Mouse (Mus musculus) liver, postnatal 0 days (tissue): ENCODE results near the gene Arnt. TPM values are rescaled to one million over a fixed set of nuclear protein-coding genes. Genes with fewer than 3 reads are reported as not detected.

Experiments
- ATAC-seq: fragments of 200-750 bp; cut with Nextera tagmentation; 2 replicates; pipeline ENCODE4 v1.8.0; 2017; ENCODE audit warnings: mild to moderate bottlenecking, moderate library complexity
- DNase-seq: peaks from one replicate; pipeline ENCODE4 v3.0.0-alpha.2; 2016
- H3K27ac ChIP-seq: fragments of 300-500 bp; sonication (generic); 2 replicates; pipeline ENCODE4 v1.5.1; 2014; ENCODE audit warnings: antibody characterized with exemption, moderate library complexity, mild to moderate bottlenecking, low read depth
- H3K27me3 ChIP-seq: fragments of 300-500 bp; sonication (generic); 2 replicates; pipeline ENCODE4 v1.6.1; 2014; ENCODE audit warnings: low read length, control low read depth, mixed read lengths; ENCODE audit not compliant: insufficient read depth
- H3K36me3 ChIP-seq: fragments of 300-500 bp; sonication (generic); replicated peaks from 2 replicates; pipeline ENCODE4 v1.6.1; 2014; ENCODE audit warnings: mild to moderate bottlenecking, control low read depth, low read length, moderate library complexity, mixed read lengths; ENCODE audit not compliant: insufficient read depth
- H3K4me1 ChIP-seq: fragments of 300-500 bp; sonication (generic); 2 replicates; pipeline ENCODE4 v1.6.1; 2014; ENCODE audit warnings: antibody characterized with exemption, mild to moderate bottlenecking, control low read depth; ENCODE audit not compliant: insufficient read depth
- H3K4me2 ChIP-seq: fragments of 300-500 bp; sonication (generic); 2 replicates; pipeline ENCODE4 v1.6.1; 2014; ENCODE audit warnings: low read depth, mild to moderate bottlenecking, low read length, moderate library complexity, mixed read lengths
- H3K4me3 ChIP-seq: fragments of 300-500 bp; sonication (generic); 2 replicates; pipeline ENCODE4 v1.5.1; 2014; ENCODE audit warnings: low read depth, low read length
- H3K9ac ChIP-seq: fragments of 300-500 bp; sonication (generic); replicated peaks from 2 replicates; pipeline ENCODE4 v1.6.1; 2014; ENCODE audit warnings: mild to moderate bottlenecking, moderate library complexity
- H3K9me3 ChIP-seq: fragments of 300-500 bp; sonication (generic); 2 replicates; pipeline ENCODE4 v1.6.1; 2016; ENCODE audit warnings: mild to moderate bottlenecking, control low read depth, low read length, mixed read lengths
- CTCF ChIP-seq: sonication (generic); IDR thresholded peaks from 2 replicates; pipeline ENCODE4 v1.5.1; 2016; ENCODE audit warnings: antibody characterized with exemption, low read depth
- EP300 ChIP-seq: IDR thresholded peaks from 2 replicates; pipeline ENCODE4 v1.6.1; 2016; ENCODE audit warnings: antibody characterized with exemption, low read depth, mild to moderate bottlenecking
- WGBS: fragments of 180-500 bp; shearing (Covaris S2); extraction: QIAGEN DNeasy Blood & Tissue Kit; methylation state at CpG from one replicate; pipeline ENCODE4 v1.1.7; 2014; ENCODE audit not compliant: insufficient replicate concordance; 5-methylcytosine and 5-hydroxymethylcytosine counted together
- polyA plus RNA-seq: library from polyadenylated mRNA; unstranded; fragments of >200 nt; fragmentation: Nextera tagmentation; extraction: Ambion mirVana; gene quantifications from 2 replicates; pipeline ENCODE4 v1.2.1, GENCODE M21; 2015

Gene Arnt
- polyA plus RNA-seq, 1 experiment from 2014 or later = 9.4 TPM

DNA sequence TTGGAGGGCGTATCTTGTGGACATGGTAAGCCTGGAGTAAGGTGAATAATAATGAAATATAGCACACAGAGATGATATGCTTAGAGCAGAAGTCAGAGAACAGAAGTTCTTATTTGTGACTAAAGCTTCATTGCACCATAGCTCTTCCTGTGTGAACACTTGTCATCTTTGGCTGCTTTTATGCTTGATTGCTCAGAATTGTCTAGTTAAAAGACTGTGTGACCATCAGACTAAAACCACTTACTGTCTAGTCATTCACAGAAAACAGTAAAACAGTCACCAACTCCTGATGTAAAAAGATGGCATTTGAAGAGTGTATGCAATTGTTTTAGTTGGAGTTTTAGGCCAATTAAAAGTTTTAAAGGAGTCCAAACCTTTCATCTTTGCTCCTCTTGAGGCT, 44.8 kb downstream of the Arnt start:
- WGBS = 89% methylated on average over 1 of the region's 1 CpGs

DNA sequence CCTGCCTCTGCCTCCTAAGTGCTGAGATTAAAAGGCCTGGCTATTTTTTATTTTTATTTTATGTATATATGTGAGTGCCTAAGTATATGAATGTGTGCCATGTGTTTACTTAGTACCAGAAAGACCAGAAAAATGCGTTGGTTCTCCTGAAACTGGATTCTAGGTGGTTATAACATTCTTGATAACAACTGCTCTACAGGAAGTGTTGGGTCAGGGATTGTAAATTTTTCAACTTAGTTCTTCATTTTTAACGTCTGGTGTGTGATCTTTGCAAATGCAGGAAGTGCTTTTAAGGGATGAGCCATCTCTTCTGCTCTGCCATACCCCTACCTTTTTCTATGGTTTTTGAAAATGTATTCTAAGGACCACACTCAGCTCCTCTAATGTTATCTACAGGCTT, 52.2 kb downstream of the Arnt start:
- 36% methylated on average over 2 of the region's 2 CpGs for WGBS
- no peak for TF ChIP-seq CTCF
- no peak for TF ChIP-seq EP300
- no peaks in the 10 kb centered on the region for H3K4me1 ChIP-seq
- DNase-seq (no peak), ATAC-seq (no peak)
- no peak overlapping the region for H3K4me3 ChIP-seq
- H3K36me3 ChIP-seq = peaks cover 63% of the 10 kb centered on the region
- no peak overlapping the region for H3K4me2 ChIP-seq
- H3K9me3 ChIP-seq = no peaks in the 10 kb centered on the region
- H3K27me3 ChIP-seq = no peaks in the 10 kb centered on the region
- no peak overlapping the region for H3K9ac ChIP-seq
- H3K27ac ChIP-seq = 0 out of 2 replicates have a peak overlapping the region, but pooled peaks have one; percentile 7

More for the DNA sequence above, 44.8 kb downstream of the Arnt start:
- Histone ChIP-seq H3K36me3 (peaks cover 70% of the 10 kb centered on the region), H3K4me3 (no peak overlapping the region), H3K4me2 (no peak overlapping the region), H3K9ac (no peak overlapping the region), H3K4me1 (no peaks in the 10 kb centered on the region), H3K27ac (no peak overlapping the region), H3K27me3 (no peaks in the 10 kb centered on the region), H3K9me3 (no peaks in the 10 kb centered on the region)
- ATAC-seq (no peak), DNase-seq (no peak)
- TF ChIP-seq EP300 (no peak), CTCF (no peak)

DNA sequence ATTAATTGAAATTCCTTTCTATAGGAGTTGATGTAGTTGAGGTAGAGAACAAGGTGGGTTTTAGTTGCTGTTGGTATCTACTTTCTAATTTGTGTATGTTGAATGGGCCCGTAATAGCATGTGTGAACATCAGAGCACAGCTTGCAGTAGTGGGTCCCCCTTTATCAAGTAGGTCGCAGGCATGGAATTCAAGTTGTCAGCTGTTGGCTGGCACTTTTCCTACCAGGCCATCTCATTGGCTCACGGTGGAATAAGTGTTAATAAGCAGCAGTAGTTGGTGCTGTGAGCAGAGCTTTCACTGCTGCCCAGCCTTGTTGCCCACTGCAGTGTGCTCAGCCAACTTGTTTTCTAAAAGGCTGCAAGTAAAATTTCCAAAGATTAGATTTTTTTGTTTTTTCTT, 54.5 kb downstream of the Arnt start:
- 79% methylated on average over 3 of the region's 3 CpGs for WGBS
- Histone ChIP-seq H3K4me2 (no peak overlapping the region), H3K27ac (no peak overlapping the region), H3K4me1 (no peaks in the 10 kb centered on the region), H3K9me3 (no peaks in the 10 kb centered on the region), H3K27me3 (no peaks in the 10 kb centered on the region), H3K36me3 (peaks cover 67% of the 10 kb centered on the region), H3K4me3 (no peak overlapping the region), H3K9ac (no peak overlapping the region)
- ATAC-seq (no peak), DNase-seq (no peak)
- TF ChIP-seq EP300 (no peak), CTCF (no peak)

DNA sequence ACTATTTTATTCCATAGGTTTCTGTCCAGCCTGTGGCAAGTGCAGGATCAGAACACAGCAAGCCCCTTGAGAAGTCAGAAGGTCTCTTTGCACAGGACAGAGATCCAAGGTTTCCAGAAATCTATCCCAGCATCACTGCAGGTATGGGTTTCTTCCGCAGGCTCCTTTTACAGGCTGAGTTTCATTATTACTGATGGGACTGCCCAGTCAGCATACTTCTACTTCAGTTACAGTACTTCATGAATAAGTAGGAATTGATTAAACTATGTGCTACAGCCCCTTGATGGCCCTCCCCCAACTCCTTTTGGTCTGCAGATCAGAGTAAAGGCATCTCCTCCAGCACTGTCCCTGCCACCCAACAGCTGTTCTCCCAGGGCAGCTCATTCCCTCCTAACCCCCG, 56.0 kb downstream of the Arnt start:
- no peak overlapping the region for H3K4me3 ChIP-seq
- WGBS = 92% methylated on average over 2 of the region's 2 CpGs
- TF ChIP-seq EP300 (no peak), CTCF (no peak)
- no peaks in the 10 kb centered on the region for H3K4me1 ChIP-seq
- DNase-seq (no peak), ATAC-seq (no peak)
- H3K27ac ChIP-seq = no peak overlapping the region
- H3K9ac ChIP-seq = no peak overlapping the region
- H3K36me3 ChIP-seq = peaks cover 76% of the 10 kb centered on the region
- H3K4me2 ChIP-seq = no peak overlapping the region
- no peaks in the 10 kb centered on the region for H3K9me3 ChIP-seq
- no peaks in the 10 kb centered on the region for H3K27me3 ChIP-seq

DNA sequence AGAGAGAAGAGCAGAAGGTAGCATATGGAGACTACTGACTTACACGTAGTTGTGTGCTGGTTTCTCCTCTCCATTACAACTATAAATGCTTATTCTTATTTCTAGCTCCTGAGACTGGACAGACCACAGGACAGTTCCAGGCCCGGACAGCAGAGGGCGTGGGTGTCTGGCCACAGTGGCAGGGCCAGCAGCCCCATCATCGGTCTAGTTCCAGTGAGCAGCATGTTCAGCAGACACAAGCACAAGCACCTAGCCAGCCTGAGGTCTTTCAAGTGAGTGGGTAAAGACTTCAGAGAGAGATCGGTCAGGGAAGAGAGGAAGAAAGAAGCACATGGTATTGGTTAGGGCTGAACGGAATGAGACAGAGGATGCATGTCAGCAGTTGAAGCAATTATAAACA, 60.2 kb downstream of the Arnt start:
- no peaks in the 10 kb centered on the region for H3K9me3 ChIP-seq
- DNase-seq = peak; percentile 79
- H3K27ac ChIP-seq = no peak overlapping the region
- H3K36me3 ChIP-seq = peaks cover 63% of the 10 kb centered on the region
- no peak overlapping the region for H3K4me3 ChIP-seq
- H3K27me3 ChIP-seq = no peaks in the 10 kb centered on the region
- 68% methylated on average over 6 of the region's 6 CpGs for WGBS
- H3K4me2 ChIP-seq = no peak overlapping the region
- ATAC-seq = peak; percentile 53
- 0 out of 2 replicates have a peak, but pooled peaks cover 4% of the 10 kb centered on the region for H3K4me1 ChIP-seq
- no peak overlapping the region for H3K9ac ChIP-seq
- peak; percentile 88 for TF ChIP-seq CTCF
- TF ChIP-seq EP300 = no peak

DNA sequence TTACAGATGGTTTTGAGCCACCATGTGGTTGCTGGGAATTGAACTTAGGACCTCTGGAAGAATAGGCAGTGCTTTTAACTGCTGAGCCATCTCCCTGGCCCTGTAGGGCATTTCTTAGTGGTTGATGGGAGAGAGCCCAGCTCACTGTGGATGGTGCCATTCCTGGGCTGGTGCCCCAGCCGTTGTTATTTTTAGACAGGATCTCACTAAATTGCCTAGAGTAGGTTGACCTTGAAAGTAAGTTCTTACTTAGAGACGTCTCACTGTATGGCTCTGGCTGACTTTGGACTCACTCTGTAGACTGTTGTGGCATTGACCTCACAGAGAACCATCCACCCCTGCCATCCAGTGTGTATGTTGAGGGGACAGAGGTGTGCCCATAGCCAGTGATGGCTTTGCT, 64.0 kb downstream of the Arnt start:
- 0 out of 2 replicates have a peak, but pooled peaks cover 4% of the 10 kb centered on the region for H3K4me1 ChIP-seq
- no peaks in the 10 kb centered on the region for H3K9me3 ChIP-seq
- DNase-seq (no peak), ATAC-seq (no peak)
- no peak for TF ChIP-seq CTCF
- TF ChIP-seq EP300 = no peak
- no peak overlapping the region for H3K9ac ChIP-seq
- no peak overlapping the region for H3K4me2 ChIP-seq
- no peak overlapping the region for H3K4me3 ChIP-seq
- H3K27ac ChIP-seq = no peak overlapping the region
- peaks cover 32% of the 10 kb centered on the region for H3K36me3 ChIP-seq
- WGBS = 77% methylated on average over 2 of the region's 2 CpGs
- no peaks in the 10 kb centered on the region for H3K27me3 ChIP-seq

DNA sequence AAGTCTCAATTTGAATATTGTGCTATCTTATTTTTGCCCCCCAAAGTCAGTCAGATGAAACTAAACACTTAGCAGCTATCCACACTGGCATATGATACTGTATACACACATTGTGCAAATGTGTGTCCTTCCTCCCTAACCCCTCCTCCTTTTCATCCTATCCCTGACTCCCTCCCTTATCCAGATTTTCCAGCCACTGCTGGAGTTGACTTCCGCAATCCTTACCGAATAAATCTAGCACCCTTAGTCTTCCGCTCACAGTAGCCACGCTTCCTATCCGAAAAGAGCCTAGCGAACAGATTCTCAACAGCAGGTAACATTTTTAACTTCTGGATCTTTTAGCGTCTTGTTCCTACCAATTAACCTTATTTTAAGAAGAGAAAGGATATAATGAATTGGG, 64.8 kb downstream of the Arnt start, which contains the start of gene Ctsk:
Gene Ctsk (plus strand): TSS at position 233 of the 400 bp plus-strand sequence.
- WGBS = 79% methylated on average over 7 of the region's 7 CpGs
- H3K4me2 ChIP-seq = no peak within 1 kb of the TSS

More for the DNA sequence above, 64.8 kb downstream of the Arnt start, which contains the start of gene Ctsk:
- H3K4me3 ChIP-seq = no peak within 1 kb of the TSS
- ATAC-seq (no peak), DNase-seq (no peak)
- H3K9ac ChIP-seq = no peak within 1 kb of the TSS; the same call in 1 of the 2 replicates
- H3K9me3 ChIP-seq = no peaks in the 10 kb centered on the region
- no peak for TF ChIP-seq CTCF
- TF ChIP-seq EP300 = no peak
- no peaks in the 10 kb centered on the region for H3K27me3 ChIP-seq
- no peak within 1 kb of the TSS for H3K27ac ChIP-seq
- 0 out of 2 replicates have a peak, but pooled peaks cover 4% of the 10 kb centered on the region for H3K4me1 ChIP-seq
- peaks cover 26% of the 10 kb centered on the region for H3K36me3 ChIP-seq
